Mouse (Mus musculus): ENCODE measurements at regions not wholly inside any gene's neighbourhood (a gene's known extent, or its start where the extent isn't known, plus 50 kb on each side); places are given as distances from the start of the nearest gene placed in this dataset.

DNA sequence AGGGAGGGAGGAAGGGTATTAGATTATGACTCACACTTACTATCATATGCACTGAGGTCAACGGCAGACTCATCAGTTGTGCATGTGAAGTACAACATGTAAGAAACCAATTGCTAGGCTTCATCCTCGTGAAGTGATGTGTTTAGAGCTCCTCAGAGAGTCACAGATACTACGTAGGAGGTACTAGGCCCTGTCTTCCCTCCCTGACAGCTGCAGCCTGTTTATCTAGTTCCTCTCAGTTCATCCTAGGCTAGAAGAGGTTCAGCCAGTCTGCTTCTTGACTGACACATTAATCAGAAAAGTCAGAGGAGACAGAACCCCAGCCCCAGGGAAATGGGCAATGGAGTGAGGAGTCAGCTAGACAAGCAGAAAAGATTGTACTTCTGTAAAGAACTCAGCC is 180.1 kb upstream of the Eya4 start:
- TF ChIP-seq CTCF (IDR thresholded peaks at IDR 0.05) (no peak), EP300 (IDR thresholded peaks at IDR 0.05; ENCODE audit: insufficient read depth, low read depth, low read length) (no peak), POLR2A (IDR thresholded peaks at IDR 0.05; ENCODE audit: insufficient read depth, low read depth, low read length) (no peak)
